Mouse (Mus musculus): ENCODE results near the gene Med15.

DNA sequence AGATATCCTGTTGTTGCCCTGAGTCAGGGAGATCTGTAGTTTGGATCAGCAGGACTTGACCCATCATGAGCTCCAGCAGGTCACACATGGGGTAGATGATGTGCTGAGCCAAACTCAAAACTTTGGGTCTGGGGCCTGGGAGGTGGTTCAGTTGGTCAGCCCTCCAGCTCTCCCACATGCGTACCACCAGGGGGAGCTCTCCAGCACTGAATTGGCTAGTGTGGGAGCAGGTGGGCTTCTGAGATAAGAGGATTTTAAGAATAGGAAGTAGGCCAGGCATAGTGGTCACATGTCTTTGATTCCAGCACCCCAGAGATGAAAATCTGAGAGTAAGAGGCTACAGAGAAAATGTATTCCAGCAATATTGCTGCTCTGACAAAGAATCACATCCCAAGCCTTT, 11.8 kb upstream of the Med15 start:
- TF ChIP-seq CTCF (IDR thresholded peaks at IDR 0.05; ENCODE audit: insufficient read depth, low read length) (peak; percentile 79), POLR2A (IDR thresholded peaks at IDR 0.05; ENCODE audit: borderline replicate concordance, extremely low read depth, low read depth, low read length) (no peak)
